Mouse (Mus musculus) megakaryocyte, embryonic 14.5 days (primary cell): ENCODE data around the gene Mrpl27.

ENCODE experiments used
- FLI1 ChIP-seq: IDR thresholded peaks from 2 replicates; pipeline ENCODE4 v1.6.1; 2012; ENCODE audit warnings: low read length, inconsistent platforms, mixed read lengths
- GATA1 ChIP-seq: IDR thresholded peaks from 3 replicates; pipeline ENCODE4 v1.6.1; 2012; ENCODE audit warnings: mixed read lengths, low read length, inconsistent platforms, borderline replicate concordance

DNA sequence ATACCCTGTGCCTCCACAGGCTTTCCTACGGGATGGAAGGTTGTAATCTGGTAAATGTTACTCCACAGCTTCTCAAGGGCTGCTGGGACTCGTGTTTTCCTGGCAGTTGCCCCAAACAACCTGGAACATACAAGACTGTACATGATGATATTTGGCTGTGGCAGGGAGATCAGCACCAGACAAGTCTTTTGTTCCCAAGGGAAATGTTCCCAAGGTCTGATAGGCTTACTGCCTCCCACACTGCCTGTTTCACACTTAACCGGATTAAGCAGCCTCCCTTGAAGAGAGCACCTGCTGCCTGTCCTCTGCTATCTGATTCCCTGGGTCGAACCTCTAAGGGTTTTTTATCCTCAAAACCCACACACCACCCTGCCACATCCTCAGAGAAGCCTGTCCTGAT, 38.1 kb upstream of the Mrpl27 start:
- TF ChIP-seq FLI1 = no peak
- TF ChIP-seq GATA1 = no peak
